Mouse (Mus musculus): Measurements from ENCODE around the gene Ddr2.

The Ddr2 gene

GRCm38 (mm10) chr1:170110516-170111332 is at the start of gene Ddr2:
TSS of gene Ddr2 (minus strand) at chr1:170110762.
- peak; percentile 76 for DNase-seq (ENCODE audit: low spot score)

GRCm38 (mm10) chr1:170159707-170160106 is 49.1 kb upstream of the Ddr2 start:
- DNase-seq (ENCODE audit: low spot score), result no peak

- DNase-seq (ENCODE audit: low spot score), result no peak
Measured at GRCm38 (mm10) chr1:170155761-170156160, 45.2 kb upstream of the Ddr2 start.

- no peak for DNase-seq (ENCODE audit: low spot score)
Measured at GRCm38 (mm10) chr1:170155298-170155697, 44.7 kb upstream of the Ddr2 start.

- no peak for DNase-seq (ENCODE audit: low spot score)
Measured at GRCm38 (mm10) chr1:170153986-170154385, 43.4 kb upstream of the Ddr2 start.

GRCm38 (mm10) chr1:170152552-170152951 is 42.0 kb upstream of the Ddr2 start:
- no peak for DNase-seq (ENCODE audit: low spot score)

GRCm38 (mm10) chr1:170150870-170151269 is 40.3 kb upstream of the Ddr2 start:
- no peak for DNase-seq (ENCODE audit: low spot score)

GRCm38 (mm10) chr1:170149756-170150155 is 39.2 kb upstream of the Ddr2 start:
- no peak for DNase-seq (ENCODE audit: low spot score)

GRCm38 (mm10) chr1:170148536-170148935 is 38.0 kb upstream of the Ddr2 start:
- no peak for DNase-seq (ENCODE audit: low spot score)

GRCm38 (mm10) chr1:170147651-170148448 is 37.3 kb upstream of the Ddr2 start:
- peak; percentile 80 for DNase-seq (ENCODE audit: low spot score)

GRCm38 (mm10) chr1:170145606-170146005 is 35.0 kb upstream of the Ddr2 start:
- no peak for DNase-seq (ENCODE audit: low spot score)

- no peak for DNase-seq (ENCODE audit: low spot score)
Measured at GRCm38 (mm10) chr1:170142256-170142871, 31.8 kb upstream of the Ddr2 start.

GRCm38 (mm10) chr1:170141626-170142025 is 31.1 kb upstream of the Ddr2 start:
- DNase-seq (ENCODE audit: low spot score), result no peak

GRCm38 (mm10) chr1:170136351-170137009 is 25.9 kb upstream of the Ddr2 start:
- DNase-seq (ENCODE audit: low spot score), result peak; percentile 79

GRCm38 (mm10) chr1:170134264-170134663 is 23.7 kb upstream of the Ddr2 start:
- no peak for DNase-seq (ENCODE audit: low spot score)

GRCm38 (mm10) chr1:170130962-170131361 is 20.4 kb upstream of the Ddr2 start:
- DNase-seq (ENCODE audit: low spot score), result no peak

GRCm38 (mm10) chr1:170124644-170125043 is 14.1 kb upstream of the Ddr2 start:
- DNase-seq (ENCODE audit: low spot score), result no peak

GRCm38 (mm10) chr1:170113616-170114015 is 3.1 kb upstream of the Ddr2 start:
- no peak for DNase-seq (ENCODE audit: low spot score)

- no peak for DNase-seq (ENCODE audit: low spot score)
Measured at GRCm38 (mm10) chr1:170112261-170112660, 1.7 kb upstream of the Ddr2 start.

- no peak for DNase-seq (ENCODE audit: low spot score)
Measured at GRCm38 (mm10) chr1:170111651-170112226, 1.2 kb upstream of the Ddr2 start.

GRCm38 (mm10) chr1:170109776-170110515 is 616 bp downstream of the Ddr2 start:
- DNase-seq (ENCODE audit: low spot score), result no peak
